Mouse (Mus musculus) heart, postnatal 10 days (tissue): ENCODE results near the gene Lhfp. TPM values are rescaled to one million over a fixed set of nuclear protein-coding genes. Genes with fewer than 3 reads are reported as not detected.

ENCODE experiments used
- DNase-seq, 2 experiments: peaks; one replicate each; pipeline ENCODE4 v3.0.0; 2021
- intact Hi-C: fragments of 180-260 bp; cut with DNase I; formaldehyde crosslinking; loops from one replicate; pipeline ENCODE4 v1.15.1; 2025
- total RNA-seq, 2 experiments: library from RNA; stranded (reverse); gene quantifications; 2 replicates each; pipeline ENCODE4 v1.2.3; 2021

Gene Lhfp
- total RNA-seq, 2 experiments from 2014 or later, result 80.2 to 85.2 TPM

DNA sequence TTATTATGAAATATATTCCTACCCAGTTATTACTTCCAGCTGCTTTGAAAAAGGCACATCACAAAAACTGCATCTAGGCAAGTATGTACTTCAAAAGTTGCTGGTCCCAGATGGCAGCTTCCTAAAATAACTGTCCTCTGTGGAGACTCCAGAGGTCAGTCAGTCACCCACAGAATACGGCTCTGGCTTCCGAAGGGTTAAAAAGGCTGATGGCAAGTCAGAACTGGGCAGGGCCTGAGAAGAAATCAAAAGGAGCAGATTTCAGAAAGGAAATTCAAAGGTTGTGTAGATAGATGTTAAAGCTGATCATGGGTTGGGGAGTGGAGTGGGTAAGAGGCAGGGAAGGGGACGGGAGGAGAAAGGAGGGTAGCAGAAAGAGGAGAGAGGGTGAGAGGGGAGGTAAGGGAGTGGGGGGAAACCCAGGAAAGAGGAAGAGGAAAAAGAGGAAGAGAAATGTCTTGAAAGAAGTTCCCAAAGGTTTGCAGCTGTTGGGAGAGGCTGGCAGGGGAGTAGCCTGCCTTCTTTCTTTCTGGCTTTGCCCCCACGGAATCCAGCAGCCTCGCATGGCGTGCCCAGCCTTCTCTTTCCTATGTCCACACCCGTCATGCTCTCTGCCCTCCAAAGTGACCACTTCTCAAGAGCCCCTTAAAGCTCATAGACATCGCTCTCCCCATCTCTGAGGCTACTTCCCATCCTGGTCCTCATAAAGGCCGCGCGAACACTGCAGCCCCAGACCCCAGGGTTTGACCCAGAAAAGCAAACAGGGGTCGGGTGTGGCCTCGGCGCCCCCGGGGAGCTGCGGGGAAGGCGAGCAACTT is 526 bp upstream of the Lhfp start:
- intact Hi-C loops, result loop anchor here (5.0 kb wide), 4 partner anchors 46 to 206 kb away; no protein-coding TSS in a partner anchor
- peak; percentile 54 to 67 for DNase-seq

GRCm38 (mm10) chr3:53042240-53042567 is 876 bp downstream of the Lhfp start:
- intact Hi-C loops, result loop anchor here (2.0 to 5.0 kb wide), 5 partner anchors 15 to 205 kb away; no protein-coding TSS in a partner anchor
- DNase-seq, result no peak

DNA sequence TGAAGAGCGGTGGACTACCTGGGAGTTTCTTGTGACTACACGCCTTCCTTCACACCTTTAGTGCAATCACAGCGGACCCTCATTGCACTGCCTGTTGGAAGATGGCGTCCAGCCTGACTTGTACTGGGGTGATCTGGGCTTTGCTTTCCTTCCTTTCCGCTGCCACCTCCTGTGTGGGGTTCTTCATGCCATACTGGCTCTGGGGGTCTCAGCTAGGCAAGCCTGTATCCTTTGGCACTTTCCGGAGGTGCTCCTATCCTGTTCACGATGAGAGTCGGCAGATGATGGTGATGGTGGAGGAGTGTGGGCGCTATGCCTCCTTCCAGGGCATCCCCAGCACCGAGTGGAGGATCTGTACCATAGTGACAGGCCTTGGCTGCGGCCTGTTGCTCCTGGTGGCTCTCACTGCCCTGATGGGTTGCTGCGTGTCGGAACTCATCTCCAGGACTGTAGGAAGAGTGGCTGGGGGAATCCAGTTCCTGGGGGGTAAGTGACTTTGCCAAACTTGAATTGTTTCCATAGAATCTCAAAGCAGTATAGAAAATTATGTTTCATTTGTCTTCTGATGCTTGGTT is 2.0 kb downstream of the Lhfp start:
- intact Hi-C loops, result loop anchor here (2.0 to 5.0 kb wide), 5 partner anchors 14 to 204 kb away; no protein-coding TSS in a partner anchor

DNA sequence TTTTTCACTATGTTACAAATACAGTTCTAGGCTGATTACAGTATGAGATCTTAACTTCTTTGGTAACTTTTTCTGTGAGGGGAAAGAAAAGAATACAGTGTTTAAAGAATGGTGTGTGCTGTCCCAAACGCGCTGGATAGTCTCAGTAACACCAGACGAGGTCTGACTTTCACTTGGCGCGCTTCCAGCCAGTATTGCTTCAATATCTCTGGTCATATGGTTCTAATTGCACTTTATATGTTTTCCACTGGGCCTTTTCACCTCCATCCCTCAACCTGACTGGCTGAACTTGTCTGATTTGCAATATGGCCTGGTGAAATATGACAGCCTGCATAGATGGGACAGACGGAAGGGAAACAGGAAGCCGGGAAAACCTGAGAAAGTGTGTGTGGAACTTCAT is 2.9 kb downstream of the Lhfp start:
- intact Hi-C loops, result loop anchor here (5.0 kb wide), 4 partner anchors 43 to 203 kb away; no protein-coding TSS in a partner anchor
- DNase-seq, result peak; percentile 59 to 65

More for the DNA sequence above, 2.0 kb downstream of the Lhfp start:
- DNase-seq, result no peak

DNA sequence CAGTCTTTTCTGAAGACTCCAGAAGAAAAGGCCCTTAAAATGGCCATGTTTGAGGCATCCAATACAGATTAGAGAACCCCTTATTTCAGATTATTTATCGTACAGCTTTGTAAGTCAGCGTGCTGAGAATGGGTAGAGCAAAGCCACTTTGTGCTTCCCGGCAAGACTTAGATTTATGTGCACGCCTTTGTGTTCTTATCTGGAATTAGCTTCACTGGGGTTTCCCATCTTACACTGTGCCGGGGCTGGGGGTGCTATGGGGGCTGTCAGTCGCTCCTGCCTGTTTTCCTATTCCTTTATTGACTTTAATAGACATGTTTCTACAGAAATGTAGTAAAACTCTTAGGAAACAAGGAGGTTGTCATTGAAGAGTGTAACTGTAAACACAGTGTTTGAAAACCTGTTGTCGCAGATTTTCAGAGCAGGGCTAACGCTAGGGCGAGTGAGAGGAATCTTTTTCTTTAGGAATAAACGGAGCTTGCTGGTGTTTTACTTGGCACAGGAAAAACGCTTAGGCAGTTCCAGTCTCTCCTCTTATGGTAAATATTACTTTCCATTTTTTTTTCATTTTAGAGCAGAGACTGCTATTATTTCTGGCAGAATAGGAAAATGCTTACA is 3.5 kb downstream of the Lhfp start:
- no peak for DNase-seq
- intact Hi-C loops, result loop anchor here (5.0 kb wide), 4 partner anchors 43 to 203 kb away; no protein-coding TSS in a partner anchor

DNA sequence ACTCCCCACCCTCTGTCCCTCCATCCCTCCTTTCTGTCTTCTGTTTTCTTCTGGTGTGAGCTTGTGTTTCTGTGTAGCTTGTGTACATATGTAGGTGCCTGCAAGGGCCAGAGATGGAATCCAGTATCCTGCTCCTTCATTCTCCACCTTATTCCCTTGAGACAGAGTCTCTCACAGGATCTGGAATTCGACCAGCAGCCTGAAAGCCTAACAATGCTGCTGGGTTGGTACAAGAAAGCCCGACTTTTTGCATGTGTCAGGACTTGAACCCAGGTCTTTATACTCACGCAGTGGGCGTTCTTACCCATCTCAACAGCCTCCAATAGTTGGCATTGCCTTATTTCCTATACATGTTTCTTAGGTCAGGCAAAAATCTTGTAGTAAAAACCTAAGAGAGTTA is 4.4 kb downstream of the Lhfp start:
- intact Hi-C loops, result no loop called here
- no peak for DNase-seq

- DNase-seq, result no peak
- intact Hi-C loops, result no loop called here
Observed at GRCm38 (mm10) chr3:53046371-53046770, 5.0 kb downstream of the Lhfp start.

DNA sequence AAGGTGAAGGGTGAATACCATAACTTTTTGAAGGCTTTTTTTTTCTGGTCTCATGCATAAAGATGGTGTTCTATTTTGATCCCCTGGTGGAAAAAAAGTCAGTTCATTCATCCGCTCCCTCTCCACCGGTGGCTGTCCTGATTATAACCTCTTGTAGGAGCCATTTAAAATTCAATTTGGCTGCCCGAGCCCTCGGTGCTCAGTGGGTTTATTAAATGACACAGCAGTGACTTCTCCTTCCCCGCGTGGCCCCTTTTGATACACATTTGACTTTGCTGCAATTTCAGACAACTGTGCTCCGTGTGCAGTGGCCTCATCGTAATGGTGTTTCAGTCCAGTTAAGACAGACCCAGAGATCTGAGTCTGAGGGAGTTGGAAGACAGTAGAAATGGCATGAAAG is 11.1 kb downstream of the Lhfp start:
- intact Hi-C loops, result no loop called here
- DNase-seq, result no peak

- DNase-seq, result no peak
- intact Hi-C loops, result loop anchor here (2.0 kb wide), 1 partner anchor 14 kb away; no protein-coding TSS in a partner anchor
Observed at GRCm38 (mm10) chr3:53056430-53056829, 15.1 kb downstream of the Lhfp start.

GRCm38 (mm10) chr3:53059959-53060358 is 18.6 kb downstream of the Lhfp start:
- intact Hi-C loops, result no loop called here
- DNase-seq, result no peak

DNA sequence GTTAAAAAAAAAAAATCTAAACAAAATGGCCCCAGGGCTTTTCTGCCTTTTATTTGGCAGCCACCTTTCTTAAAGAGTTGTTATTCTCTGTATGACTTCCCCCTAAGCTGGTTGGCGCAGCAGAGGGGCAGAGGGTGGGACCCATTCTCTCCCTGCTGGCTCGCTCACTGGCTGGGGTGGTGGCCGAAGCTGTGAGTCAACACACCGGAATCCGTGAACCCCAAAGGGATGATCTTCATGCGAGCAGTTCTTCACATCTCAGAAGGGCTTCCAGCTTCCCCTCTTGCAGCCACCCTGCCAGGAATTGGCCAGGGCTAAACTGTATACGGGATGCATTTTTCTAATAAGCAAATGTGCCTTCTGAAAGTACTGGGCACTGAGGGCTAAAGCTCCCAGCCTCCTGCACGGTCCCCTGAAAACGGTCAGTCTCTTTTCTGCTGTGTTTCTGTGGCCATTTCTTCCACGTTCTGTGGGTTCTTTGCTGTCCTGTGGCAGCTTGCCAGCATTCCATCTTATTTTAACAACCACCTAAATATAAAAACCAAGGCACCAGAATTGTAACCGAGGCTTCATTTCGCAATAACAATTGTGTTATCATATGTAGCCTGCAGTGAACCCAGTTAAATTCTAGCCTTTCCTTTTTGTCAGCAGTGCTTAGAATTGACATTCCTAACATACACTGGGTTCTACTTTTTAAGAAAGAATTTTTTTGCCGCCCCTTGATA is 22.3 kb downstream of the Lhfp start:
- DNase-seq, result peak; percentile 60 to 69

DNA sequence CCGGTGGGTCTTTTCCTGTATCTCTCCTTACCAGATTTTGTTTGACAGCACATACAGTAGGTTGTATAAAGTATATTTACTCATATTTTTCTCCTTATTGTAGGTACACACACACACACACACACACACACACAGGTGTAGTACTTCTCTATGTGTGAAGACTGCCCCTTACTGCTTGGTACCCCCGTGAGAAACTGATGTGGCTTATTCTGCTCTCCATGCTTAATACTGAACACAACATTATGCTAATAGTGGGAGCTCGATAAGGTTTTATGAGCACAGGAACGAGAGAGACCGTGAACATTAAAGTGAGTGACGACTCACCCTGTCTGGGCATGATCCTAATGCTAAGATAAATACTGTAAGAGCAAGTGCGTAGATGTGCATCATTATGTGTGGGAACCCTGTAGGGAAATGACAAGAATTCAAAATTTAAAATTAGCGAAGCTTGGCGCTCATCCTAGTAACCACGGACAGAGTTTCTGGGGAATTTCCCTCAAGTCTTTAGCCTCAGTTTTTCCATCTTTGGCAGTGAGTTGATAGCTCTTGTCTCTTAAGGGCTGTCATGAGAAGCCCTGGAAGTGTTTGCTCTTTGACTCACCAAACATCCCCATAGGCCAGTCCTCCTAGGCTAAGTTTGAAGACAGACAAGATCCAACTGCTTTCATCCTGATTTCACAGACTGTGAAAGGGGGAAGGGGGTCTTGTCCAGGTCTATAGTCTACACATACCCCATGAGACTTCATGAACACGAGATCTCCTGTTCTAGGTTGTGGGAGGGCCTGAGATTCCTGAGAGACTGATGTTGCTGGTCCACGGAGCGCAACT is 24.2 kb downstream of the Lhfp start:
- intact Hi-C loops, result no loop called here
- no peak for DNase-seq

More for the DNA sequence above, 22.3 kb downstream of the Lhfp start:
- intact Hi-C loops, result no loop called here

DNA sequence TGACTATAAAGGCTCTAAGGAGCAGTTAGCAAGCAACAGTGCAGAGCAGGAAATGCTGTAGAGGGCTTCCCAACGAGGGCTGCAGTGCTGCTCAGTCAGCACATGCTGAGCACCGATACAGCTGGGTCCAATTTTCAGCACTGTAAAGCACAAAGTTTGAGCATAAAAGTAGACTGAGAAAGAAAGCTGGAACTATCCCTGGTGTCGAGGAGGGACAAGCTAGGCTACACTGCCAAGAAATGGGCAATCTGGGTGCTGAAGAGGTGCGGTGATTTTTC is 24.7 kb downstream of the Lhfp start:
- no peak for DNase-seq
- intact Hi-C loops, result no loop called here

DNA sequence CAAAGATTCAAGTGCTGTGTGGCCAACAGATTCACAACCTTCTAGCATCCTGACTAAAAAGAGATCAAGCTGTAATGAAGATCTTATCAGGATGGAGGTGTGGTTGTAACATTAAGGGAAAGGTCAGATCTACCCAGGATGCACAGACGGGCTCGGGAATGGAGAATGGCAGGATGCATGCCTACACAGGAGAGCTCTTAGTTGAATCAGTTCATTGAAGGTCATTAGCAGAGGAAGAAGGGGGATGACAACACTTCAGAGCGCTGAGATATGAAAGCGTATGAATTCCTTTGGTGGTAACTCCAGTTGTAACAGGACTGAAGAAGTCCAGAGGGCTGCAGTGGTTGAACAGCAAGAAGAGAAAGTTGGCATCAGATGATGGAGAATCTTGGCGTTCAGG is 27.1 kb downstream of the Lhfp start:
- no peak for DNase-seq
- intact Hi-C loops, result no loop called here

GRCm38 (mm10) chr3:53074264-53074663 is 32.9 kb downstream of the Lhfp start:
- no peak for DNase-seq
- intact Hi-C loops, result no loop called here

GRCm38 (mm10) chr3:53074761-53075160 is 33.4 kb downstream of the Lhfp start:
- intact Hi-C loops, result no loop called here
- no peak for DNase-seq

DNA sequence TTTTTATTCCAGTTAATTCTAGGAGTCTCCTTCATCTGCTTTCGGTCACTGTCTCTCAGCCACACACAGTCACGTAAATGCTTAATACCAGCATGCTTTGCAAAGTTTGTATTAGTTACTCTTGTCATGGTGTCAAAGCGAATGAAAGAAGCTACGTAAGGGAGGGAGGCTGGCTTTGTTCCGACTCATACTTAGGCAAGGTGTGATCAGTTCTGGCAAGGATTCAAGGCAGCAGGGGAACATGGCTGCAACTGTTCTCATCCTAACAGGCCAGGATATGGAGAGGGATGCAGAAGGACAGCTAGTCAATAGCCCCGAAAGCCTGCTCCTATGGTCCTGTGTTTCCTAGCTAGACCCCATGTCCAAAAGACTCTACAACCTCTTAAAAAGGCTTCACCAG is 39.0 kb downstream of the Lhfp start:
- no peak for DNase-seq
- intact Hi-C loops, result no loop called here

DNA sequence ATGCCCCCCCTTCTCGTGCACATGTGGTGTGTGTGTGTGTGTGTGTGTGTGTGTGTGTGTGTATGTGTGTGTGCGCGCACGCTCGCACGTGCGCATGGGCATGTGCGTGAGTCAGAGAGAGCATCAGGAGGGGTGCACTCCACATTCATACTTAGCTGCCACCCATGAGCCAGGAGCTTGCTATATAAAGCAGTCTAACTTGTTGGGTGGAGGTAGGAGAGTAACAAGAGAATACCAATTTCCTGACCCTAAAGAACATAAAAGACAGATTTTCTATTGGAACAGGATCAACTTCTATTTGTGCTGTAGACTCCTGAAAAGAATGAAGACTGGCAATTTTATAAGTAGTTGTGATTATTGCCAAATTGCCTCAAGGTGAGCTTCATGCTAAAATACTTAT is 39.4 kb downstream of the Lhfp start:
- no peak for DNase-seq
- intact Hi-C loops, result no loop called here

DNA sequence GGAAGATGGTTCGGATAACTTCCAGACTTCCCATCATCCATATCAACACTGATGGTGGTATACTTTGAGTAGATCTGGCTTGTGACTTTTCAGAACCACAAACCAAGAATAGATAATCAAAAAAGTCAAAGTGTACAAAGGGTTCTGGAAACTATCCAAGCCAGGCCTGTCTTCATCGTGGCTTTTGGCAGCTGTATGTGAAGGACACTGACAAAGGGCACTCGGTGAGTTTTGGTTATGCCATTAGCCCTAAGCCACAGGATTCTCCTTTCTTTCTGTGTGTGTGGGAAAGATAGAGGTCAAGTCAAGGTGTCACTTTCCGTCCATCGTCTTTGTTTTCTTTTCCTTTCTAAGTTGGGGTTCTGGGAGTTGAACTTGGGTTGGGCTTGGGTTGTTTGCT is 42.4 kb downstream of the Lhfp start:
- peak in 1 of 2 experiments; percentile 44 for DNase-seq
- intact Hi-C loops, result no loop called here

DNA sequence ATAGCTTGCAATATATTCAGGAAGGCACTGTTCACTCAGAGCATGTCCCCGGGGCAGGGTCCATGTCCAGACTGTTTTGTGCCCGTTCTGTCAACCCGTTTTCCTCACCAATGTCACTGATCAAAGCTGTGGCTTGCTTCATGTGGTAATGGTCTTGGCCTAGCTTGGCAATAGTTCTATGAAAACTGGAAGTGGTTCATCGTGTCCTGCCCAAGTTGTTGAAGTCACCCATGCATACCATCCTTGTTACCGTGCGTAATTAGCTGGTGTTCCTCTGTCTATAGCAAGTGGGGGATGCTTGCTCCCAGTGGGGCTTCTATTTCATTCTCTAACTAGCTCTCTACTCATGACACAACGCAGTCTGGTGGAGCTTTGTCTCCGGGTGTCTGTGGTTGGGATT is 43.5 kb downstream of the Lhfp start:
- DNase-seq, result no peak
- intact Hi-C loops, result loop anchor here (5.0 kb wide), 1 partner anchor 43 kb away; the partner anchor contains the start of gene Lhfp
